In genomic region chr6:119544518-119544864, GRCm38 (mm10) we compare ENCODE assay signal across 8 mouse cellular contexts. TPM values are rescaled to one million over a fixed set of nuclear protein-coding genes. Genes with fewer than 3 reads are reported as not detected.
DNase-seq lines count a peak whose midpoint lies in the region; ATAC-seq and TF ChIP-seq lines count a peak whose summit lies in the region.

No protein-coding gene starts in this region.

- TF ChIP-seq POLR2A in testis, adult 2 months (IDR thresholded peaks at IDR 0.05; ENCODE audit: control insufficient read depth, low read depth, low read length) = no peak

- TF ChIP-seq CTCF in testis, adult 2 months (IDR thresholded peaks at IDR 0.05; ENCODE audit: control insufficient read depth, insufficient read depth, insufficient replicate concordance, low read depth, low read length) = no peak

- H3K36me3 ChIP-seq in testis, adult 2 months (ENCODE audit: control insufficient read depth, insufficient read depth, low read length) = no peaks in the 10 kb centered on the region
- no peaks in the 10 kb centered on the region for H3K36me3 ChIP-seq in midbrain, embryonic 15.5 days (replicated peaks)

- ATAC-seq in midbrain, embryonic 15.5 days (replicated peaks) = peak; percentile 48; the same call in 1 of the 2 replicates

- peak overlapping the region; percentile 59 for H3K9ac ChIP-seq in midbrain, embryonic 15.5 days

- DNase-seq in cerebellum, adult 9-11 months = peak; percentile 11
- no peak for DNase-seq in cerebellum, adult 11 months
- DNase-seq in testis, postnatal 14 days (ENCODE audit: low spot score) = no peak
- peak; percentile 50 for DNase-seq in hindlimb bud, embryonic 11.5 days (ENCODE audit: extremely low spot score, low read depth, low spot score)
- no peak for DNase-seq in spleen, postnatal 36 days (ENCODE audit: low spot score in 2 of 2)
- DNase-seq in right cerebral cortex, postnatal 36 days (ENCODE audit: low spot score in 2 of 2) = no peak

- peaks cover 29% of the 10 kb centered on the region for H3K4me1 ChIP-seq in testis, adult 2 months (ENCODE audit: control insufficient read depth, insufficient read depth, low read length)
- H3K4me1 ChIP-seq in midbrain, embryonic 15.5 days = peaks cover 11% of the 10 kb centered on the region

- H3K4me3 ChIP-seq in testis, adult 2 months (ENCODE audit: control insufficient read depth, low read depth, low read length) = peak overlapping the region; percentile 79
- peak overlapping the region; percentile 74 for H3K4me3 ChIP-seq in midbrain, embryonic 15.5 days

- H3K4me2 ChIP-seq in midbrain, embryonic 15.5 days = peak overlapping the region; percentile 96

- under 1% methylated on average over 14 of the region's 14 CpGs for WGBS in midbrain, embryonic 15.5 days

- H3K27ac ChIP-seq in testis, adult 2 months (ENCODE audit: control insufficient read depth, insufficient read depth, low read depth, low read length) = peak overlapping the region; percentile 72
- H3K27ac ChIP-seq in midbrain, embryonic 15.5 days = no peak overlapping the region

- no peaks in the 10 kb centered on the region for H3K27me3 ChIP-seq in testis, adult 2 months (ENCODE audit: control insufficient read depth, insufficient read depth, low read length)
- H3K27me3 ChIP-seq in midbrain, embryonic 15.5 days (replicated peaks) = peaks cover 31% of the 10 kb centered on the region

- no peaks in the 10 kb centered on the region for H3K9me3 ChIP-seq in midbrain, embryonic 15.5 days

RNA-seq across cellular contexts. Expression of gene Wnt5b, which starts 0.3 kb away (rescaled TPM):
- polyA plus RNA-seq in testis, adult 2 months (2012; rRNA removed) = 3.8 and 3.9 TPM in 2 replicates
- 2.3 TPM in 2 replicates for polyA plus RNA-seq in midbrain, embryonic 15.5 days (2015; fragmentation: Nextera tagmentation; extraction: Ambion mirVana)

Comparison
In these comparisons a context has a peak if more than half of its experiments do, and no peak if none do; other contexts are left out.
1. DNase-seq: peak in cerebellum, adult 9-11 months (single experiment) and hindlimb bud, embryonic 11.5 days (single experiment); none in cerebellum, adult 11 months (single experiment), testis, postnatal 14 days (single experiment), spleen, postnatal 36 days (0 of 2) and right cerebral cortex, postnatal 36 days (0 of 2).